Mouse (Mus musculus): Measurements from ENCODE around the gene Cmc1.

- TF ChIP-seq POLR2A (IDR thresholded peaks at IDR 0.05; ENCODE audit: low read depth, low read length) (no peak), CTCF (IDR thresholded peaks at IDR 0.05; ENCODE audit: borderline replicate concordance, insufficient read depth, low read length) (no peak)
Measured at GRCm38 (mm10) chr9:118100484-118100883, 49.5 kb downstream of the Cmc1 start.
